14 mouse cellular contexts compared by ENCODE assay signal in the genomic region with DNA sequence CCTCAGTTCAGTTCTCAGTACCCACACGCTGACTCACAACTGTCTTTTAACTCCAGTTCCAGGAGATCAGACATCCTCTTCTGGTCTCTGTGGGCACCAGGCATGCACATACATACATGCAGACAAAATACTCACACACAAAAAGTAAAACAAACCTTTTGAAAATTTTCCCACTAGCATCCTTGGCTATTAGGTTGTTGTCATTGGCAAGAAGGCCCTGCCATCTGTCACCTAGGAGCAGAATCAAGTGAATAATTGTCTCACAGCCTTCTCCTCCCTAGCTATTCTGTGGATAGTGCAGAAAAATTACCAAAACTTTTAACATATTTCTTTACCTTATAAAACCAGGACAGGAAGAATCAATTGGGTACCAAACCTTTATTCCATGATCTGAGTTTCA. TPM values are rescaled to one million over a fixed set of nuclear protein-coding genes. Genes with fewer than 3 reads are reported as not detected.
DNase-seq lines count a peak whose midpoint lies in the region.
"Had no signal": no experiment of that assay in that cellular context is flagged by ENCODE, and none has a peak within 500 bp of the region (broad histone marks: within the 10 kb centered on the region; RNA-seq: fewer than 3 reads in every experiment).

No protein-coding gene starts in this region.

- DNase-seq in layer of hippocampus, adult 9-11 months = peak; percentile 7
- DNase-seq in layer of hippocampus, adult 8-10 months (ENCODE audit: low spot score in 2 of 2) = no peak
- DNase-seq in cerebellum, adult 9-10 months = peak; percentile 46
- peak; percentile 54 to 56 for DNase-seq in cerebellum, postnatal 36 days
- no peak for DNase-seq in retina, embryonic 14.5 days (ENCODE audit: low spot score)
- DNase-seq in liver = no peak
- DNase-seq: adrenal gland, adult 2 months; B cell, adult 2 months; forebrain, postnatal 0 days; gastrocnemius, postnatal 10 days; heart, postnatal 10 days; kidney, adult 9 months; kidney, postnatal 10 days had no signal

RNA-seq across cellular contexts. Expression of a gene that starts 48.8 kb away (rescaled TPM):
- total RNA-seq in layer of hippocampus, adult 8-10 months (2022) = 1 to 10 TPM; 1.4 to 2.5 (median 2.0) TPM
- total RNA-seq: hematopoietic stem cell, adult 5-6 weeks had no signal

Comparison
In these comparisons a context has a peak if more than half of its experiments do, and no peak if none do; other contexts are left out.
1. DNase-seq: peak in layer of hippocampus, adult 9-11 months (single experiment), cerebellum, adult 9-10 months (single experiment) and cerebellum, postnatal 36 days (2 of 2); none in layer of hippocampus, adult 8-10 months (0 of 2), retina, embryonic 14.5 days (single experiment) and liver (single experiment).